Mouse (Mus musculus): ENCODE measurements at regions not wholly inside any gene's neighbourhood (a gene's known extent, or its start where the extent isn't known, plus 50 kb on each side); places are given as distances from the start of the nearest gene placed in this dataset.

DNA sequence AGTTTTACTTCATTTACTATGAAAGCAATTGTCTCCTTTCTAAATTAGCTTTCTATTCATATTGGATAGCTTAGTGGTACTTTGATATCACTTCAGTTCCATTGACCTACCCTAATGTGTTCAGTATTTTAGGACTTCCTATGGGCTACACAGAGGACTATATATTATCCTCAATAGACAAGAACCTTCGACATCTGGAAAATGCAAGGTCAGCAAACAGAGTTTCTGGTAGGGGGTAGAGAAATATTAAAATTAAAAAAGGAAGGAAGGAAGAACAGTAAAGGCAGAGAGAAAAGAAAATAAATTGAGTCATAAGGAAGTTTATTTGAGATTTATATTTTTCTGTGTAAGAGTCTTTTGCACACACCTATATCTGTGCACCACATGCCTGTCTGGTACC lies 107.4 kb upstream of the Insig1 start:
- DNase-seq, result no peak

DNA sequence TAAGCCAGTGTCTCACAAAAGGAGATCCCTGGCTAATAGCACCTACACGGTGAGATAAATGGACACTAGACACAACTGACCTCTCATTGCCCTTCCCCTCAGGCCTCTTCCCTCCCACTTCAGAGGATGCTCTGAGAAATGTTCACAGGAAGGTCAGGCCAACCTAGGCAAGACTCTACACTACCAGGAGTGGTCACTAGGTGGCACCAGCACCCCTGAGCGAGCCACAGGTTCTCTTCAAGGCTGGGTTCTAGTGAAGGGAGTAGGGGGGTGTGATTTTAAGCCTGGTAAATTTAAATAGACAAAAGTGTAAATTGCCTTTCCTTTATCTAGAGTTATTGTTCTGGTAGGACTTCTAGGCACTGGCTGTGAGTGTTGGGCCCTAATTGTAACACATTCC lies 76.0 kb upstream of the Insig1 start:
- DNase-seq, result peak; percentile 40

GRCm38 (mm10) chr5:27997751-27998150 lies 73.4 kb upstream of the Insig1 start:
- no peak for DNase-seq

- no peak for DNase-seq
Observed at GRCm38 (mm10) chr5:28002922-28003321, 68.2 kb upstream of the Insig1 start.

GRCm38 (mm10) chr5:28003756-28004486 lies 67.2 kb upstream of the Insig1 start:
- no peak for DNase-seq

DNA sequence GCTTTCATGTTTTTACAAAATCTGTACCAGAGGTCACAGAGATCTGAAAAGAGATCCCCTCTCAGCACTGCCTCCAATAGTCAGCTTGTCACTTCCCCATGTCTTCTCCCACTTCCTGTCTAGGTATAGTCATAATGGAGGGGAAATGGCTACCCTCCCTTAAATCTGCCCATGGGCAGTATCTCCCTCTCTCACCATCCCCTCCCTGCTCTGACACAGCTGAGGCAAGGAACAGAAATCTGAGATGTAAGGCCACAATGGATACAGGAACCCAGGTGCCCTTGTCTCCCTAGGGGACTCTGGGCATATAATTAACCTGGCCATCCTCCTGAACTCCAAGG lies 66.7 kb upstream of the Insig1 start:
- no peak for DNase-seq

GRCm38 (mm10) chr5:28009386-28009785 lies 61.8 kb upstream of the Insig1 start:
- DNase-seq, result no peak

DNA sequence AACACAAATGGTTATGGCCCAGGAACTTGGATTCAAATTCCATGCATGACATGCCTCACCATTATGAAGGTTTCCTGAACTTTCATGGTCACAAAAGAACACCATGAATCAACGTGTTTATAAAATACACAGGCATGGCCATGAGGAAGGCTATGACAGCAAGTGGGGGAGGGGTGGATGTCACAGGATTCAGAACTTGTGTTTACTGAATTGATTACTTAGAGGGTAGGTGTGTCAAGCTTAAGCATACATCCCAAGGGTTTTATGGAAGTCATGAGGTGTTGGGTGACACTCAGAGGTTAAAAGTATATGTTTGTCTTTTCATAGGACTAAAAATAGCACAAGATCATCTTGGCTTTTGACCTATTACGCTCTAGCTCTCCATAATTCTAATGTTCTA lies 61.3 kb upstream of the Insig1 start:
- no peak for DNase-seq

GRCm38 (mm10) chr5:28010529-28010928 lies 60.6 kb upstream of the Insig1 start:
- no peak for DNase-seq

DNA sequence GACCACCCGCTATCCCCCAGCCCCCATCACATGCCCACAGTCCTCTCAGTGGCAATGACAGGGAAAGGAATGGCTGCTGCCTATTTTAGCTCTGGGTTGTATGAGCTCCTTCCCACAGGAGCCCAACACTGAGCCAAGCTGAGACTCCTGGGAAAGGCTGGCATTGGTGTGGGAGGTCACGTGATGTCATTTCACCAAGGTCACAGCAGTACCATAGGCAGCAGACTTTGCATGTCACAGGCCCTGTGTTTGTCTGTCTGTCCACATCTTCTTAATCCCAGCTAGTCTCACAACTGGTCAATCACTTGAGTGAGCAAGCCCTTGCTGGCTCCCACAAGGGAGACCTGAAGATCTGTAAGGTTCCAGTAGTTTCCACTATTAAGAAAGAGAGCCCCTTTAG lies 58.7 kb upstream of the Insig1 start:
- DNase-seq, result no peak

DNA sequence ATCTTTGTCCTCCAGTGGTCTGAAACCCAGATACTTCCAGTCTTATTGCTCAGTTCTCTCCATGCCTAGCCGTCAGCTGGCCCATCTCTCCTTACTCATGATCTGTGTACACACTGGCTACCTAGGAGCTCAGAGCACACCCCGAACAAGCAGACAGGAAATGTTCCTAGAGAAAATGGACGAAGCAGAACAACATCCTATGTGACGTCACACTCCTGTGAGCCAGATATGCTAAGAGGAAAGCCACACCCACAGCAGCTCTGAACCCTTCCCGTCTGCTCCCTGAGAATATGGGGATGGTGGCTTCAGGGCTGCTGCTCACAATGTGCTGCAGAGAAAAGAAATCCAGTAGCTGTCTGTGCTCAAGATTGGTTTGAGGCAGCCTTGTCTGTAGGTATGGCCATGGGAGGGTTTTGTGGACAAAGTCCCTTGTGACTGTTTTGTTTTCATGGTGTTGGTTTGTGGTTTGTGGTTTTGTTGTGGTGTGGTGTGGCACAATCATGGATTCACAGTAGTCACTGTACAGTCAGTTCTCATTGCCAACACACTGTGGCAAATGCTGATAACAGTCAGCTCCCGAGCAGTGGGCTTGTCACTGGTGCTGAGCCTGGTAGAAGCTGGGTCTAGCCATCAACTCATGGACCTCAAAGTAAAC lies 57.4 kb upstream of the Insig1 start:
- DNase-seq, result no peak

DNA sequence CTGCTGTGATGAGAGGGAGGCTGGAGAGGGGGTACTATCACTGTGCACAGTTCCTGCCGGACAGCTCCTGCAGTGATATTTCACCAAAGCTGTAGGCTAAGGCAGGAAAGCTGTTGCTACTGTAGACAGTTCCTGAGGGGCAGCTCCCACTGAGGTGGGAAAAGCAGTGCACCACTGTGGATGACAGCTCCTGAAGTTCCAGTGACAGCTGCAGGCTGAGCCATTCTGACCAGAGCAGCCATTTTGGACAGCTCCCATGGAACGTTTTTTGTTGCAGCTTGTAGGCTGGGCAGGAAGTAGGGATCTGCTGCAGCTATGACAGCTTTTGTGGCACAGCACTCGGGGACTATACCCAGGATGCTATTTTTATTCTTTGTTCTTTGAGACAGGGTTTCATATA lies 51.3 kb upstream of the Insig1 start:
- no peak for DNase-seq
